ENCODE assay signal across 23 mouse cellular contexts in genomic region chr4:150711646-150712045, GRCm38 (mm10). TPM values are rescaled to one million over a fixed set of nuclear protein-coding genes. Genes with fewer than 3 reads are reported as not detected.
"Had no signal": no experiment of that assay in that cellular context is flagged by ENCODE, and none has a peak within 500 bp of the region (broad histone marks: within the 10 kb centered on the region; RNA-seq: fewer than 3 reads in every experiment).

No protein-coding gene starts in this region.

- H3K36me3 ChIP-seq: limb, embryonic 10.5 days; limb, embryonic 13.5 days; midbrain, embryonic 12.5 days; midbrain, embryonic 15.5 days; neural tube, embryonic 12.5 days; neural tube, embryonic 15.5 days had no signal

- H3K27me3 ChIP-seq: limb, embryonic 13.5 days; midbrain, embryonic 15.5 days; neural tube, embryonic 12.5 days; neural tube, embryonic 15.5 days had no signal

- H3K9me3 ChIP-seq: limb, embryonic 10.5 days; limb, embryonic 13.5 days; midbrain, embryonic 12.5 days; midbrain, embryonic 15.5 days; neural tube, embryonic 12.5 days; neural tube, embryonic 15.5 days had no signal

- H3K4me3 ChIP-seq: limb, embryonic 10.5 days; limb, embryonic 13.5 days; midbrain, embryonic 12.5 days; midbrain, embryonic 15.5 days; neural tube, embryonic 12.5 days; neural tube, embryonic 15.5 days had no signal

- DNase-seq: kidney, adult 18-20 months; kidney, postnatal 10 days; kidney, postnatal 36 days; liver, postnatal 0 days; lung, embryonic 14.5 days; right cerebral cortex, adult 18-20 months; right cerebral cortex, postnatal 25 days; spleen, adult 18-20 months; thymus, adult 18-20 months; thymus, postnatal 36 days had no signal

- ATAC-seq: intestine, embryonic 16.5 days; liver, postnatal 0 days; lung, postnatal 0 days; midbrain, embryonic 15.5 days had no signal

- H3K4me2 ChIP-seq: limb, embryonic 13.5 days; liver, embryonic 11.5 days; lung, embryonic 14.5 days; midbrain, embryonic 12.5 days; midbrain, embryonic 15.5 days; neural tube, embryonic 12.5 days; neural tube, embryonic 15.5 days had no signal

- H3K9ac ChIP-seq: limb, embryonic 13.5 days; liver, embryonic 14.5 days; liver, postnatal 0 days; lung, embryonic 14.5 days; midbrain, embryonic 12.5 days; midbrain, embryonic 15.5 days; neural tube, embryonic 12.5 days; neural tube, embryonic 15.5 days had no signal

- H3K27ac ChIP-seq: limb, embryonic 10.5 days; limb, embryonic 13.5 days; liver, embryonic 14.5 days; macrophage; midbrain, embryonic 12.5 days; midbrain, embryonic 15.5 days; neural tube, embryonic 12.5 days; neural tube, embryonic 15.5 days had no signal

RNA-seq across cellular contexts. Expression of gene Slc45a1, which starts 59.7 kb away (rescaled TPM):
- total RNA-seq: megakaryocyte, adult 5-6 weeks had no signal
- polyA plus RNA-seq: kidney, embryonic 14.5 days; liver, embryonic 14.5 days; liver, postnatal 0 days; lung, embryonic 14.5 days; macrophage had no signal
